Mouse (Mus musculus) megakaryocyte, embryonic 14.5 days (primary cell): ENCODE measurements around the gene A630023A22Rik. TPM values are rescaled to one million over a fixed set of nuclear protein-coding genes. Genes with fewer than 3 reads are reported as not detected.

Experiments used
- H3K27me3 ChIP-seq: replicated peaks from 2 replicates; pipeline ENCODE3; 2012; ENCODE audit warnings: inconsistent platforms
- H3K36me3 ChIP-seq: replicated peaks from 2 replicates; pipeline ENCODE3; 2012; ENCODE audit warnings: low read length, inconsistent platforms, mixed read lengths
- H3K4me1 ChIP-seq: 2 replicates; pipeline ENCODE4 v1.6.1; 2012; ENCODE audit warnings: inconsistent platforms
- H3K4me3 ChIP-seq: replicated peaks from 2 replicates; pipeline ENCODE3; 2012; ENCODE audit warnings: moderate library complexity, mild to moderate bottlenecking, inconsistent platforms
- H3K9me3 ChIP-seq: 2 replicates; pipeline ENCODE4 v1.6.1; 2012; ENCODE audit warnings: inconsistent platforms
- FLI1 ChIP-seq: IDR thresholded peaks from 2 replicates; pipeline ENCODE4 v1.6.1; 2012; ENCODE audit warnings: low read length, inconsistent platforms, mixed read lengths
- GATA1 ChIP-seq: IDR thresholded peaks from 3 replicates; pipeline ENCODE4 v1.6.1; 2012; ENCODE audit warnings: mixed read lengths, low read length, inconsistent platforms, borderline replicate concordance
- polyA plus RNA-seq: library from polyadenylated mRNA; stranded (reverse); fragments of >175 nt; gene quantifications from 2 replicates; pipeline ENCODE4 v1.2.3, GENCODE M21; 2012; ENCODE audit warnings: low replicate concordance; ENCODE audit not compliant: insufficient read depth

The A630023A22Rik gene
- polyA plus RNA-seq: not detected in 2 replicates

DNA sequence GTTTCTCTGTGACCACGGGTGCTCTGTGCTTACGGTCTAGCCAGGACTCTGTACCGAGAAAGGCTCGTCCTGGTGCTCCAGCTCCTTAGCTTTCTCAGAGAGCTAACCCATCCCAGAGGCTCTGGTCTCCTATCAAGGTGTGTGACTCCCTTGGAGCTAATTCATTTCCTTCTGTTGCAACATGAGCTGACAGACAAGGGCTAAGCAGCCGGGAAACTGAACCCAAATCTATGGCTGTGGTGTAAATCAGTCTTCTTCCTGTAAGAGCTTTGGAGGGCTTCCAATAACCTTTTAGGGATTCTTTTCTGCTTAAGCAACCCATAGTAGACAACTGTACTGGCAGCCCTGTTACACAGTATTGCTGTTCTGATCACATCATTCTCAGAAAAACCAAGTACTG, at the start of gene A630023A22Rik:
TSS of gene A630023A22Rik (minus strand) at position 154 of the 400 bp plus-strand sequence.
- Histone ChIP-seq H3K9me3 (no peaks in the 10 kb centered on the region), H3K4me1 (no peaks in the 10 kb centered on the region; the same call in 1 of the 2 replicates), H3K27me3 (peaks cover 8% of the 10 kb centered on the region), H3K4me3 (no peak within 1 kb of the TSS), H3K36me3 (no peaks in the 10 kb centered on the region)
- TF ChIP-seq FLI1 (no peak), GATA1 (no peak)

DNA sequence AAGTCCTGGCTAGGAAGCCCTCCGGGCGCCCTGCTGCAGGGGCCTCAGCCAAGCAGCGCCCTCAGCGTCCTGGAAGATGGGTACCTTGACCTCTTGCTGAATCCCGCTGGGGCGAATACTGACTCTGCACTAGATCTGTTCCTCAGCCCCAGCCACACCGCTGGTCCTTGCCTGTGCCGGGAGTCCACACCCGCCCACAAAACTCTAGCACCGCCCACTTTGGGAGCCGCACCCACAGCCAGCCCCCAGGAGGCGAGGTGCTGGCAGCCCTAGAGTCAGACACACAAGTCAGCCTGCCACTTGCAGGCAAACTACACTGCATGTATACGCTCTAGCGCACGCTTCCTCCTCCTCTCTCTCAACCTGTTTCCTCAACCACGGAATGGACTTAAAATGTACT, 49.8 kb upstream of the A630023A22Rik start, which contains the start of gene Npy4r:
TSS of gene Npy4r (minus strand) at position 148 of the 400 bp plus-strand sequence.
- H3K4me1 ChIP-seq: peaks cover 7% of the 10 kb centered on the region
- H3K9me3 ChIP-seq: no peaks in the 10 kb centered on the region
- no peak for TF ChIP-seq FLI1
- TF ChIP-seq GATA1: no peak
- H3K27me3 ChIP-seq: peaks cover 20% of the 10 kb centered on the region
- no peak within 1 kb of the TSS for H3K4me3 ChIP-seq
- no peaks in the 10 kb centered on the region for H3K36me3 ChIP-seq

DNA sequence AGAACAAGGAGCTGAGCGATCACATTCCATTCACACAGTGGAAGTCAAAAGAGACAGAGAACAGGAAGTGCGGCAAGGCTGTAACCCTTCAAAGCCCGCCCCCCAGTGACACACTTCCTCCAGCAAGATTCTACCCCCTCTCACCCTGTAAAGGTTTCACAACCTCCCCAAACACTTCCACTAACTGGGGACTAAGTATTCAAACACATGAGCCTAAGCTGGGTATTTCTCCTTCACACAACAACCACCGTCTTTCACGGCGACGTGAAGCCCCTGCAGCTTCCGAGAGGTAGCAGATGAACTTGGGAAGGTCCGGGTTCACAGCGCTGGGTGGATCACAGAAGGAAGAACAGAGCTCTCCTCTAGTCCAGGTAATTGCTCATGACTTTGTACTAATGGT, 40.4 kb upstream of the A630023A22Rik start:
- H3K9me3 ChIP-seq: no peaks in the 10 kb centered on the region
- no peaks in the 10 kb centered on the region for H3K36me3 ChIP-seq
- H3K4me3 ChIP-seq: no peak overlapping the region
- no peaks in the 10 kb centered on the region for H3K4me1 ChIP-seq
- TF ChIP-seq FLI1 (no peak), GATA1 (no peak)
- H3K27me3 ChIP-seq: peaks cover 4% of the 10 kb centered on the region

DNA sequence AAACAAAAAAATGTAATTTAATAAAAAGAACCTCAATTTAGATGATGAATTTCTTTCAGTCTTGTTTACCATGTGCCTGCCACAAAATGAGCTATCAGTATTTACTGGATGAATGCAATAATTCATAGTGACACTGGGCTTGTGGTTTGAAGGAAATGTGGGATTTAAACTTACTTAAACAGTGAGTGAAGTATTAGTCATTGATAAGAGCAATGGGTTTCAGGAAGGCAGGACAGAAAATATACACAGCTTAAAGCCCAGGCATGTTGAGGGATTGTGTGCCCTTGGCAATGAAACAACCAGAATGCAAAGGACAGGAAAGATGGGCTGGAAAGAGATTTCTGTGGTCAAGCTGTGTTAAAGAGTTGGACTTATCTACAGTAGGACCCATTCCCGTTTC, 39.8 kb upstream of the A630023A22Rik start:
- TF ChIP-seq GATA1 (no peak), FLI1 (no peak)
- Histone ChIP-seq H3K4me3 (no peak overlapping the region), H3K36me3 (no peaks in the 10 kb centered on the region), H3K9me3 (no peaks in the 10 kb centered on the region), H3K27me3 (peaks cover 4% of the 10 kb centered on the region), H3K4me1 (no peaks in the 10 kb centered on the region)

DNA sequence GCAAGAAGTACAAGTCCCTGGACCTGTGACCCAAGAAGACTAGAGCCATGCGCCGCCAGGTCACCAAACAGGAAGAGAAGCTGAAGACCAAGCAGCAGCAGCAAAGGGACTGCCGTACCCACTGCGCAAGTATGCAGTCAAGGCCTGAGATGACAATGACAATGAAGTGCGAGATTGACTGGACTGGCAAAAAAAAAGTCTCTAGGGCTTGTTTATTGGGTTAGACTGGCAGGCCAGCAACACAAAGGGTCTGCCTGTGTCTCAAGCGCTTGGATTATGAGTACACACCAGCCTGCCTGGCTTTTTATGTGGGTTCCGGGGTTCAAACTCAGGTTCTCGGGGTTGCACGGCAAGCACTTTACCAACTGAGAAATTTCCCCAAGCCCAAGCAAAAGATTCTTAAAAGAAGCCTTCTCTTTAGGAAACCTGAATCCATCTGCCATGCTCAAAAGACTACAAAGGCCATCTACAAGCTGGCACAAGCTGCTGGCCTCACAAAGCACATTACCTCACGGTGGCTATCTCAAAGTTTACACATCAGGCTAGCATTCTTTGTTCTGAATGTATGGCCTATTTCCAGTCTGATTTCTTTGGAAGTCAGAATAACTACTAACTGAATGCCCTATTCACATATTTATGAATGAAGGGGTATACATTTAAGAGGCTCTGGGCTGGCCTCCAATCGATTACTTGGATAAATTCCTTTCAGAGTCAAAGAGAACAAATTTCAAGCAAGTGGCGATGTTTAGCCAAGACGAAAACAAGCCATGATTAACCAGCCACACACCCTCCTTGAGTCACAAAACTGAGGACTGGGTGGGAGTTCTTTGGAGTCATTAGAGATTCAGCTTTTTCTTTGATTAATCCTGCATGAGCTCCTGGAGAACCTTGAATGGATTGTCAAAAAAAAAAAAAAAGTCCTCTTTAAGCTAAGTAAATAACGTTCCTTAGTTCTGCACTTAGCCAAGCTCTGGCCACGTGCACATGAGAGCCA, 37.4 kb upstream of the A630023A22Rik start:
- no peak for TF ChIP-seq FLI1
- no peak for TF ChIP-seq GATA1
- Histone ChIP-seq H3K4me1 (no peaks in the 10 kb centered on the region), H3K27me3 (no peaks in the 10 kb centered on the region), H3K9me3 (no peaks in the 10 kb centered on the region), H3K36me3 (no peaks in the 10 kb centered on the region), H3K4me3 (no peak overlapping the region)

DNA sequence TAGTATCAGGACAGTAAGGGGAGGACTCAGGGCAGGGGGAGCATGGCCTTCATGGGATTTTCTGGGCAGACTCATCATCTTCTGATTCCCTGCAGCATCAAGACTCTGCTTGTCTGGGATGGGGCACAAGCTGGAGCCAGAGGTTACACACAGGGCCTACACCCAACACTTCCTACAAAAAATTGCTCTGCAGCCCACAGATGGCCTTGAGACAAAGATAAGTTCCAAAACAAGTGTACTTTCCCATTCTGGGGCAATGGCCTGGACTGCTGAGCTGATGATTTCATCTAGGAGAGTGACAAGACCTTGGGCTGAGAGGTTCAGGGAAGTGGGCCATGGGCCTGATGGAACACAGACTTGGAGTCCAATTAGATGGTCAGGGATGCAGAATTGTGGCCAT, 32.8 kb upstream of the A630023A22Rik start:
- Histone ChIP-seq H3K4me3 (no peak overlapping the region), H3K9me3 (no peaks in the 10 kb centered on the region), H3K4me1 (no peaks in the 10 kb centered on the region), H3K36me3 (no peaks in the 10 kb centered on the region), H3K27me3 (no peaks in the 10 kb centered on the region)
- TF ChIP-seq FLI1 (no peak), GATA1 (no peak)

DNA sequence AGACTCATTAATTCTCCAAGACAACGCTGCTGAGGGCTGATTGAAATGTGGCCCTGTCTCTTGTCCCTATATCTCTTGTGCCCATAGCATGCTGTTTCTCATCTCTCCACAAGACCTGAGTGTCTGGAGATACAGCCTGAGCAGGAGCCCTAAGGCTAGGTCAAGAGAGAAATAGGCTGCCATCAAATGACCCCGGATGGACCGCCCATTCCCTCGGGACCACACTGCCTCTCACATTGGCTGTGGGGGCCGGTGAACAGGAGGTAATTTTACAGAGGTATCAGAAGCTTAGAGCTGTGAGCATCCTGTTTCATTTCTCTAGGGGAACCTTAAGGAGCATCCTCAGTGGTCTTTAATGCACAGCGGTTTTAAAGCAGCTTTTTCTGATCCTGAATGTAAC, 28.7 kb upstream of the A630023A22Rik start:
- H3K27me3 ChIP-seq: no peaks in the 10 kb centered on the region
- TF ChIP-seq FLI1 (no peak), GATA1 (no peak)
- H3K4me3 ChIP-seq: no peak overlapping the region
- H3K36me3 ChIP-seq: no peaks in the 10 kb centered on the region
- no peaks in the 10 kb centered on the region for H3K9me3 ChIP-seq
- no peaks in the 10 kb centered on the region for H3K4me1 ChIP-seq

DNA sequence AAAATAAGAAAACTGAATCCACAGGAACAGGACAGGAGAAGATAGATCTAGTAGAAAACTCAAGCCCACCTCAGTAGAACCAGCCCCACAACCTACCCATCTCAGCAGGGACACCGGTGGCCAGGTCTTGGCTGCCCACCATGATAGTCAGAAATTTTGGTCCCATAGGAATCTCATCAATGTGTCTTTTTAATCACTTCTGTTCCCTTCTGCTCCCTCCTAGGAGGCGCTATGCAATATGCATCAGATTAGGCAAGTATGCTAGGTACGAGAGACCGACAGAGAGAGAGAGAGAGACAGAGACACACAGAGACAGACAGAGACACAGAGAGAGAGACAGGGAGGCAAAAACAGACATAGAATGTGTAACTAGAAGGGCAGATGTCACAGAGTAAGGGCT, 19.1 kb upstream of the A630023A22Rik start:
- Histone ChIP-seq H3K27me3 (no peaks in the 10 kb centered on the region), H3K36me3 (no peaks in the 10 kb centered on the region), H3K4me1 (no peaks in the 10 kb centered on the region), H3K9me3 (no peaks in the 10 kb centered on the region), H3K4me3 (no peak overlapping the region)
- no peak for TF ChIP-seq FLI1
- no peak for TF ChIP-seq GATA1

DNA sequence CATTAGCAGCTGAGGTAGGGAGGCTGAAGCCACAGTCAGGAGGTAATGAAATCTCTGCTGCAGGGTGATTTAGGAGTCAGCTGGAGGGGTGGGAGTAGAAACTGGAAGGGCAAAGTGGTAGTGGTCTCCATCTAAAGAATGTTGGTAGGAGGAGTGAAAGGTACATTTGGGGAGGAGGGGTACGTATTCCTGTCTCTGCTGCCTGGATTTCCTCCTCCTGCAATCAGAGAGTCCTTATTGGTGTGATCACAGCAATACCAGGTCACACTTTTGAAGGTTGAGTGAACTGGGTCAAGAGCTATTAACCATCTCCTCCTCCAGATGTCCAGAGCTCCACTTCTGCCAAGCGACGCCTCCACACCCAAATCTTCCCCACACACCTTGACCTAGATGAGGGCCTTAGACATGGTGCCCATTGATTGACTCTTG, 18.4 kb upstream of the A630023A22Rik start:
- no peaks in the 10 kb centered on the region for H3K9me3 ChIP-seq
- H3K36me3 ChIP-seq: no peaks in the 10 kb centered on the region
- H3K4me1 ChIP-seq: no peaks in the 10 kb centered on the region
- H3K27me3 ChIP-seq: no peaks in the 10 kb centered on the region
- H3K4me3 ChIP-seq: no peak overlapping the region
- no peak for TF ChIP-seq FLI1
- TF ChIP-seq GATA1: no peak
